In the genomic region with DNA sequence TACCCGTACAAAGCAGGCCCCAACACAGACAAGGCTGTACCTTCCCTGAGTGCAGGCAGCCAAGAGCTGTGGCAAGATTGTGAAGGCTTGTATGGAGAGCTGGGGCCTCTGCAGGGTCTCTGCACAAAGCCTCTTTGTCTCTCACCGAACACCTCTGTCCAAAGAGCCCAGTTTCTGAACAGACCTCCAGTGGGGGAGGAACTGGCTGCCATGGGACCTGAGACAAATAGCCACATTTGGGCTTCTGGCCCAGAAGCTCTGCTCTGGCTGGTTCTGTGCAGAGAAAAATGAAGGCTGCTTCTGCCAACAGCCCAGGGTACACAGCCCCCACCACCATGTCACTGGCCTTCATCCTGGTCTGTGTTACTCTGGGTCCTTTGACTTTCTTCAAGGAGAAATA, we compare ENCODE assay signal across 8 mouse cellular contexts. TPM values are rescaled to one million over a fixed set of nuclear protein-coding genes. Genes with fewer than 3 reads are reported as not detected.
DNase-seq lines count a peak whose midpoint lies in the region; ATAC-seq and TF ChIP-seq lines count a peak whose summit lies in the region.

No protein-coding gene starts in this region.

- intact Hi-C loops in heart, adult 2 months (cut with DNase I): no loop called here
- intact Hi-C loops in heart, postnatal 14 days (cut with DNase I): no loop called here

- no peak overlapping the region for H3K4me2 ChIP-seq in hindbrain, embryonic 16.5 days (ENCODE audit: low read length)
- no peak overlapping the region for H3K4me2 ChIP-seq in stomach, postnatal 0 days (replicated peaks; ENCODE audit: low read depth)

- TF ChIP-seq CTCF in heart, adult 2 months (IDR thresholded peaks at IDR 0.05): no peak
- no peak for TF ChIP-seq CTCF in stomach, postnatal 0 days (IDR thresholded peaks at IDR 0.05; ENCODE audit: low read depth)

- peak; percentile 93 for ATAC-seq in hindbrain, embryonic 16.5 days
- no peak for ATAC-seq in stomach, postnatal 0 days (ENCODE audit: low FRiP score, low TSS enrichment)

- no peak for TF ChIP-seq EP300 in heart, adult 2 months (IDR thresholded peaks at IDR 0.05; ENCODE audit: insufficient read depth, low read depth, low read length)
- no peak for TF ChIP-seq EP300 in stomach, postnatal 0 days (optimal IDR thresholded peaks at IDR 0.05)

- peak in 1 of 2 experiments; percentile 49 for DNase-seq in heart, adult 2 months
- DNase-seq in heart, postnatal 14 days: no peak
- DNase-seq in testis, postnatal 14 days (ENCODE audit: low spot score): peak; percentile 69
- DNase-seq in testis, postnatal 10 days (ENCODE audit: low spot score): no peak
- no peak for DNase-seq in stomach, postnatal 0 days (ENCODE audit: low spot score)
- DNase-seq in kidney, postnatal 36 days: no peak
- DNase-seq in kidney, adult 11 months: no peak

- no peak overlapping the region for H3K4me3 ChIP-seq in heart, adult 2 months
- no peak overlapping the region for H3K4me3 ChIP-seq in hindbrain, embryonic 16.5 days (ENCODE audit: low read length)
- H3K4me3 ChIP-seq in stomach, postnatal 0 days (ENCODE audit: low read depth, low read length): no peak overlapping the region

- no peak overlapping the region for H3K9ac ChIP-seq in heart, adult 2 months (ENCODE audit: low read depth, low read length)
- no peak overlapping the region for H3K9ac ChIP-seq in hindbrain, embryonic 16.5 days (ENCODE audit: low read depth, low read length)
- no peak overlapping the region for H3K9ac ChIP-seq in stomach, postnatal 0 days (ENCODE audit: low read length)

- H3K36me3 ChIP-seq in heart, adult 2 months (ENCODE audit: control insufficient read depth, insufficient read depth, low read length): no peaks in the 10 kb centered on the region; the same call in 1 of the 2 replicates
- peaks cover 21% of the 10 kb centered on the region for H3K36me3 ChIP-seq in hindbrain, embryonic 16.5 days (ENCODE audit: control insufficient read depth, insufficient read depth, low read length)
- H3K36me3 ChIP-seq in stomach, postnatal 0 days (ENCODE audit: control insufficient read depth, insufficient read depth, low read length): peaks cover 9% of the 10 kb centered on the region

- WGBS in heart, adult 2 months: 37% methylated on average over 2 of the region's 2 CpGs
- 61% methylated on average over 2 of the region's 2 CpGs for WGBS in hindbrain, embryonic 16.5 days
- WGBS in stomach, postnatal 0 days: 50% methylated on average over 2 of the region's 2 CpGs

- TF ChIP-seq POLR2A in heart, adult 2 months (IDR thresholded peaks at IDR 0.05; ENCODE audit: insufficient read depth, low read depth, low read length): no peak

- H3K79me2 ChIP-seq in heart, adult 2 months (replicated peaks; ENCODE audit: control insufficient read depth, insufficient read depth, low read length): no peaks in the 10 kb centered on the region

- peaks cover 6% of the 10 kb centered on the region for H3K4me1 ChIP-seq in heart, adult 2 months (ENCODE audit: control insufficient read depth, insufficient read depth, low read length)
- peaks cover 5% of the 10 kb centered on the region; the same call in 1 of the 2 replicates for H3K4me1 ChIP-seq in hindbrain, embryonic 16.5 days (ENCODE audit: control insufficient read depth, insufficient read depth, low read depth, low read length)
- peaks cover 6% of the 10 kb centered on the region; the same call in 1 of the 2 replicates for H3K4me1 ChIP-seq in stomach, postnatal 0 days (replicated peaks; ENCODE audit: control insufficient read depth, insufficient read depth)

- H3K27me3 ChIP-seq in heart, adult 2 months (ENCODE audit: control insufficient read depth, insufficient read depth, low read length): no peaks in the 10 kb centered on the region
- H3K27me3 ChIP-seq in hindbrain, embryonic 16.5 days (replicated peaks; ENCODE audit: control insufficient read depth, insufficient read depth, low read length): no peaks in the 10 kb centered on the region
- H3K27me3 ChIP-seq in stomach, postnatal 0 days (ENCODE audit: control insufficient read depth, insufficient read depth, low read length): no peaks in the 10 kb centered on the region

- peak overlapping the region; percentile 61 for H3K27ac ChIP-seq in heart, adult 2 months
- peak overlapping the region; percentile 71 for H3K27ac ChIP-seq in hindbrain, embryonic 16.5 days (ENCODE audit: low read depth, low read length)
- peak overlapping the region; percentile 6; the same call in 1 of the 2 replicates for H3K27ac ChIP-seq in stomach, postnatal 0 days (replicated peaks)

- no peaks in the 10 kb centered on the region for H3K9me3 ChIP-seq in hindbrain, embryonic 16.5 days (ENCODE audit: control insufficient read depth, low read length)
- H3K9me3 ChIP-seq in stomach, postnatal 0 days (ENCODE audit: control insufficient read depth, low read length): no peaks in the 10 kb centered on the region

RNA-seq across cellular contexts. Expression of gene Entpd6, which starts 16.8 kb away (rescaled TPM):
- 10 to 100 TPM; 14.7 to 16.9 TPM for total RNA-seq in heart, adult 2 months (2021)
- polyA plus RNA-seq in heart, adult 2 months (2012; rRNA removed): 24.4 and 34.4 TPM in 2 replicates
- total RNA-seq in heart, postnatal 14 days (2021): 10 to 100 TPM; 13.3 to 15.0 TPM
- 87.0 and 87.2 TPM in 2 replicates for polyA plus RNA-seq in hindbrain, embryonic 16.5 days (2015; fragmentation: Nextera tagmentation; extraction: Ambion mirVana)
- polyA plus RNA-seq in stomach, postnatal 0 days (2015; fragmentation: Nextera tagmentation; extraction: Ambion mirVana): 23.5 and 24.2 TPM in 2 replicates

RNA-seq across cellular contexts. Expression of gene Pygb, which starts 20.9 kb away (rescaled TPM):
- 100 to 1,000 TPM; 448 to 514 TPM for total RNA-seq in heart, adult 2 months (2021)
- polyA plus RNA-seq in heart, adult 2 months (2012; rRNA removed): 343 and 518 TPM in 2 replicates
- total RNA-seq in heart, postnatal 14 days (2021): 100 to 1,000 TPM; 413 to 424 TPM
- polyA plus RNA-seq in hindbrain, embryonic 16.5 days (2015; fragmentation: Nextera tagmentation; extraction: Ambion mirVana): 176 and 179 TPM in 2 replicates
- polyA plus RNA-seq in stomach, postnatal 0 days (2015; fragmentation: Nextera tagmentation; extraction: Ambion mirVana): 109 and 115 TPM in 2 replicates

Comparison
In these comparisons a context has a peak if more than half of its experiments do, and no peak if none do; other contexts are left out.
1. H3K27ac ChIP-seq: peak in every context shown above with its lines; median percentile 71 in hindbrain, embryonic 16.5 days; 61 in heart, adult 2 months; 6 in stomach, postnatal 0 days.